Mouse (Mus musculus): ENCODE results near the gene Efhc1.

Gene Efhc1

DNA sequence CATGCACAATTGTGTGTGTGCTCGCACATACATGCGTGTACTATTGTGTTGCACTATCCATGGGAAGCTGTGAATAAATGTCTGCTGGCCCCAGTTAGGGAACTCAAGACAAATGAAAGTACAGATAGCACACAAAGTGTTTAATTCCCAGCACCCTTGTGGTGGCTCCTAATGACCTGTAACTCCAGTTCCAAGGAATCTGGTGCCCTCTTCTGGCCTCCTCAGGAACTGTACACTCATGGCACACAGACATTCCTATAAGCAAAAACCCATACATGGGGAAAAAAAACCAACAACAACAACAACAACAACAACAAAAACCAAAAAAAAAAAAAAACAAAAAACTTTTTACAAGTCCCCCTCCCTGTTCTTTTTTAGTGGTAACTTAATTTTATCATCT lies 8.4 kb upstream of the Efhc1 start:
- DNase-seq (ENCODE audit: low spot score in 2 of 2): no peak

DNA sequence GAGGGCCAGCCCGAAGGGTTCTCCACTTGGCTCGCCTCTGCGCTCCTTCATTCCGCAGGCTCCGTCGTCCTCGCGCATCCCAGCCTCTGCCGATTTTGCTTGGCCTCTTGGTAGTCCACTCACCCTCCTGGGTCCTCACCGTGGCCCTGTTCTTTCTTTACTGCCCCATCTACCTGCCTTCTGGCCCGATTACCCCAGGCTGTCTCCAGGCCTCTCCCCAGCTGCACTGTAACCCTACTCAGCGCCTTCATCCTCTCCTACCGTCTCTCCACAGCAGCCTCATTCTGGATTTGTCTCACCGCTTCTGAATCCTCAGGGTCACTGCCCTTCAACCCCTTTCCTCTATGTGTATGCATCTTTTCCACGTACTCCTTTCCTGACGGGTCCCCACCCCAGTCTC lies 373 bp downstream of the Efhc1 start:
- DNase-seq (ENCODE audit: low spot score in 2 of 2): no peak

DNA sequence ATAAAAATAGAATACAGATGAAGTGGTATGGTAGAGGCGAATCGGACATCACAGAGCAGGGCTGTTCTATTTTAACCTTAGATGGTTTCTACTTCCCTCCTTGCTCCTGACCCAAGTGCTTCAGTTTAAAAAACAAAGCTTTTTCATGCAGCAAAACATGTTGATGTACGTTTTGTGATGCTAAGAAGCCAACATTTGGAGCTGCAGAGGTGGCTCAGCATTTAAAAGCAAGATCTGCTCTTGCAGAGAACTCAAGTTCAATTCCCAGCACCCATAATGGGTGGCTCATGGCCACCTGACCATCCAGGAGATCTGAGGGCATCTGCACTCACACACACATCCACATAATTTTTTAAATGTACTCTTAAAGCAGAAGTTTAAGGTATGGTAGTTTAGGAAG lies 3.5 kb downstream of the Efhc1 start:
- DNase-seq (ENCODE audit: low spot score in 2 of 2): no peak

DNA sequence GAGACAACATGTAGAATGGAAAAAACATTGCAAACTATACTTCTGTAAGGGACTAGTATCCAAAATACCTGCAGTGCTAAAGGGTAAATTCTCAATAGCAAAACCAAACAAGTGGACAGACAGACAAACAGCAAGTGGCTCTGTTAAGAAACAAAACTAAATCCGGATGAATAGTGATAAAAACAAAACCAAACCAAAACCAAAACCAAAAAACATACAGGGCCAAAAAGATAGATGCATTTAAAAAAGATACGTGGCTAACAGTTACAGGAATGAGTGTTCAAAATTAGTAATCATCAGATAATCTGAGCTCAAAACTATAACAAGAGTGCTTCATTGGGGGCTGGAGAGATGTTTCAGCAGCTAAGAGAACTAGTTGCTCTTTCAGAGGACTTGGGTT lies 18.2 kb downstream of the Efhc1 start:
- no peak for DNase-seq (ENCODE audit: low spot score in 2 of 2)

DNA sequence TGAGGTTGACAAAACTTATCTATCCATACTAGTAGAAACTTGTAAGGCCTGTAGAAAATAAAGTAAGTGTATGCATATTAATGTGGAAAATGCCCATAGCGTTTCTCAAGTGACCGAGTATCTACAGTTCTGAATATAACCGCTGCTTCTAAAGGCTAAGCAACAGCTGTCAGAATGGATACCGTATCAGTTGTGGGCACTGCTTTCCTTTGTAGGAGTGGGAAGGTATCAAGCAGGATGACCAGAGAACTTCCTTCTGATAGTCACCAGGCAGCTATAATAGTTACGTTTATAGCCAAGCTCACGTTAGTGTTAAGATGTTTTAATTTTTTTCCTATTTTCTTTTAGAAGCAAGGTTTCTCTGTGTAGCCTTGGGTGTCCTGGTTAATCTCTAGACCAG lies 22.0 kb downstream of the Efhc1 start:
- no peak for DNase-seq (ENCODE audit: low spot score in 2 of 2)

DNA sequence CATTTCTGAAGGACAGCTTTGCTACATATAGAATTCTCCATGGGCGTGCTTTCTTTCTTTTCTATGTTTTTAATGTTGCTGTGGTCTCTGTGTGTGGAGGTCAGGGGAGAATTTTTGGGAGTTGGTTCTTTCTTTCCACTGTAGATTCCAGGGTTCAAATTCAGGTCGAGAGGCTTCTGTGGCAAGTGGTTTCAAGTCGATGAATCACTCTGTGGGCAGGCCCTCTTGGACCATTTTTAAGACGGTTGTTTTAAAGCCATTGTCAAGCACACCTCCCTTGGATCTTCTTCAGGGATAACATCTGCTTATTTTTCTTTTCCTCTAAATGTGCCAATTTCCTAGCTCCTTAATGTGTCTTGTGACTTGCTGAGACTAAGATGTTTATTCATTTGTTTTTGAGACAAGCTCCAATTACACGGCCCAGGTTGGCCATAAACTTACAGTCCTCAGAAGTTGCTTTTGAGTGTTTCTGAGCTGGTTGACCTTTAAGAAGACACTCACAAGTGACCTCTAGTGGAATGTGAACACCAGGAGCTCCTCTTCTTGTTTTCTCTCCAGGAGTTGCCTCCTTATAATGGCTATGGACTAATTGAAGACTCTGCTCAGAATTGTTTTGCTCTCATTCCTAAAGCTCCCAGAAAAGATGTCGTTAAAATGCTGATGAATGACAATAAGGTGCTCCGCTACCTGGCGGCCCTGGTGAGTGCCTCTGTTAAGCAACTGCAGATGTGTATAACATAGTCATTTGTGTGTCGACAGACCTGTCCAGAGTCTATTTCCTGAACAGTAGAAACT lies 23.1 kb downstream of the Efhc1 start:
- no peak for DNase-seq (ENCODE audit: low spot score in 2 of 2)

DNA sequence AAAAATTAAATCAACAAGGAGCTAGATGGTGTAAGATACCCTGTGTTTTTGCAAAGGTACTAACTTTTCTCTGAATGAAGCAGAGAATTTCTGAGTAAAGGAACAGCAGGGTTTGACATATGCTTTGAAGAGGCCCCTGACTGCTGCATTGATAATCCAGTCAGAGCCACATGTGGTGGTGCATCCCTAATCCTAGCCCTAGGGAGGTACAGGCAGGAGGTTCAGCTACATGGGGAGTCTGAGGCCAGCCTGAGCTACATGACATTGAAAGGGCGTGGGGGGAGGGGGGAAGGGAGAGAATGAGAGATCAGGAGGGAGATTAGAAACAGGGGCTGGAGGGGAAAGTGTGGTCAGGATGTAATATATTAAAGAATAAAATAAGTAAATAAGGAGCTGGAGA lies 29.1 kb downstream of the Efhc1 start:
- no peak for DNase-seq (ENCODE audit: low spot score in 2 of 2)

DNA sequence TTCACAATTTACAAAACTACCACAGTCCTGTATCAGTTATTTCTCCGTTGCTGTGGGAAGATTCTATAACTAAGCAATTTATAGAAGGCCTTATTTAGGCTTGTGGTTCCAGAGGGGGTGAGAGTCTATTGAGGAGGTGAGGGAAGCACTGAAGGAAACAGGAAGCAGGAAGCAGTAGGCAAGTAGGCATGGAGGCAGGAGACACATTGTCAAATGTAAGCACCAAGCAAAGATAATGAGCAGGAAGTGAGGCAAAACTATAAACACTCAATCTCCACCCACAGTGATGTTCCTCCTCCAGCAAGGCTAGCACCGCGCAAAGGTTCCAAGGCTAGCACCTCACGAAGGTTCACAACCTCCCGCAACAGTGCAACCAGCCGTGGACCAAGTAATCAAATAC lies 30.3 kb downstream of the Efhc1 start:
- DNase-seq (ENCODE audit: low spot score in 2 of 2): no peak

DNA sequence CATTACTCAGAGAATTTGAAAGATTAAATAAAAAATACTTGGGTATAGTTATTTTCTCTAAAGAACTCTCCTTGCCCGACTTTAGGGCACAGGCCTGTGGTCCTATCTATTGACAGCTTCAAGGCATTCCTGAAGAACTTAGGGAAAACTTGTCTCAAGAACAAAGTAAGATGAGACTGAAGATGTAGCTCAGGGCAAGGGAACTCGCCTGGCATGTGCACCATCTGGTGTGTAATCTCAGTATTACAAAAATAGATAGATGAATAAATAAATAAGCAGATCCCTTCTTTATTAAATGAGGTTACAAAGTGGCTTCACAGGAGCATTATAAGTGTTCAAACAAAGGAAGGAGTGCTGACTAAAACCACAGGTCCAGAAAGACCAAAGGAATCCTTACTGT lies 32.7 kb downstream of the Efhc1 start:
- DNase-seq (ENCODE audit: low spot score in 2 of 2): no peak

DNA sequence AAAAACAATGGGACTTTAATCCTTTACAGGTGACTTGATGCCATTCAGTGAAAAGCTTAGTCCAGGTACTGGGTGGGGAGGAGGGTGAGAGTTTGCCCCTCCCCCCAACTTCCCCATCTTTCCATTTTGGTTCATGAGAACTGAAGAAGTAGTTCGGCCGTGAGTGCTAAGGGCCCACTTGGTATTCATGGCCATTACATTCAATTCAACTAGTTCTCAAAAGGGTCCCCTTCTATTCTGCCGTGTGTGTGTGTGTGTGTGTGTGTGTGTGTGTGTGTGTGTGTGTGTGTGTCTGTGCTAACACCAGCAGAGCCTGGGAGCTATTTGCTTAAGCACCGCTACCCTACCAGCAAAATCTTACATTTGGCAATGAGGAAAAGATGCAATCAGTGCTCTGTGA lies 33.2 kb downstream of the Efhc1 start:
- no peak for DNase-seq (ENCODE audit: low spot score in 2 of 2)

DNA sequence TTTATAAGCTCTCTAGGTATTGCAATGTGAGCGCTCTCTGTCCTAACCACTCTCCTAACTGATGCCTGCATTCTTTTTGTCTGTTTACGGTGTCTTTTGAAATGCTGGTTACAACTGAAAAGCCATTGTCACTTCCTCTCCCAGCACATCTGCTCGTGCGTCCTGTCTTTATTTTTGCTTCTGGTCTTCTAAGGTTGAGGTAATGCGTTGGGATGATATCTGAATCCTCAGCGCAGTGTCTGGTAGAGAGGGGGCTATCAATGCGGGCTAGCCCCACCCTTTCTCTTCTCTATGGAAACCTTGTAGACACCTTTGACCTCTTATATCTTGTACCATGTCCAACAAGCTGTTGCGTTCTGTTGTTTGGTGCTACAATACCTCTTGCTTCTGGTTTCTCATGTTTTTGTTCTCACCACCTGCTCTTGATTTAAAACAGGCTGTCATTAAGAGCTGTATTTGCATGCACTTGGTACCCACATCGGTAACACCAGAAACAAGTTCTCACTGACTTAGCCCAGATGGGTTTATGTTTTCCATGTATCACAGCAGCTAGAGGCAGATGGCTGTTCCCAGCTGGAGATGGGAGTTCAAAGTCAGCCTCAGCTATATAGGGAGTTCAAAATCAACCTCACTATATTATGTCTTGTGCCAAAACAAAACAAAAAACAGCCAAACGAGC lies 35.1 kb downstream of the Efhc1 start:
- no peak for DNase-seq (ENCODE audit: low spot score in 2 of 2)

DNA sequence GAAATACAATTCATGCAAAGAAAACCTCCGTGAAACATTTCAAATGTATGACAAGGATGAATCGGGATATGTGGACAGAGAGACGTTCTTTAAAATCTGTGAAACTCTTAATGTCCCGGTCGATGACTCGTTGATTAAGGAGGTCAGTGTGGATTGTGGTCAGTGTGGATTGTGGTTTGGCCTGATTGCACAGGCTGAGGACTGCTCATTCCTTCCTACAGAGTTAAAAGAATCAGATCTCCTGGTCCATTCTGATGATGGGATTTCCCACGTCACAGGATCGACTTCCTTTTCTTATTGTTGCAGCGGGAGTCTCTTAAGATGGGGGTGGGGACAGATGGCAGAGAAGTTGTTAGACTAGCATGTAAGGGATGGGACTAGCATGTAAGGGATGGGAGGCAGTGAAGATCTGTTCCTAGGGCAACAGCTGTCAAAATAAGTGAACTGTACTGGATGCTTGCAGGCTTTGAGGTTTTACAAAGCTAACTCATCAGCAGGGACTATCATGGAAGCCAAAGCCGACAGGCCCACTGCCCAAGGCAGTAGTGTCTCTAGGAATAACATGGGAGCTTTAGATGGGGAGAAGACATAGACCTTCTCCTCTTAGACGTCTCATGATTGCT lies 38.1 kb downstream of the Efhc1 start:
- DNase-seq (ENCODE audit: low spot score in 2 of 2): no peak

DNA sequence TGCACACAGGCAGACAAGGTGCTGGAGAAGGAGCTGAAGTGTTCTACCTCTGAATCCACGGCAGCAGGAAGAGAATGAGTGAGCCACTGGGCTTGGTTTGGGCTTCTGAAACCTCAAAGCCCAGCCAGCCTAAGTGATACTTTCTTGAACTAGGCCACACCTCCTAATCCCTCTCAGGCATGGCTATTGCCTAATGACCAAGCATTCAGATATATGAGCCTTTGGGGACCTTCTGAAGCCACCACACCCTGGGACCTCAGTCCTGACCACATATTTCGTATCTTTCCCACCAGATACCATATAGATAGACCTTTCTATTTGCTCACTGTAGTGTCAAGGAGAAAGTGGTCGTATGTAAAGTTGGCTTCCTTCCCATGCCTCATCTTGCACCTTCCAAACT lies 42.3 kb downstream of the Efhc1 start:
- no peak for DNase-seq (ENCODE audit: low spot score in 2 of 2)

DNA sequence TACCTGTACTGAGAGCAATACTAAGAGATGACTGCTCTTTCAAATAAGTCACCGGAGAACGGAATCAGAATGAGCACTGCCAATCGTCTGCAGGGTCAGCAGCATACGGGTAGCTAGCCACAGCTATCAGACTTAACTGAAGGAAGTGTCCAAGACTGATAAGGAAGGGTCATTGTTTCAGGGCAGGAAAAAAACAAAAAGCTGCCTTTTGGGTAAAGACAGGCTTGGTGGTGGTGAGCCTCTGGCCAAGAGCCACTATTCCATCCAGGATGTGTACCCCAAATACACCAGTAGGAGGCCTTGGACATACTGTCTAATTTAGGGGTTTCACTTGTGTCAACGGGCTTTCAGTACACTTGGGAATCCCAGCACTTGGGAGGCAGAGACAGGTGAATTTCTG lies 42.9 kb downstream of the Efhc1 start:
- no peak for DNase-seq (ENCODE audit: low spot score in 2 of 2)

DNA sequence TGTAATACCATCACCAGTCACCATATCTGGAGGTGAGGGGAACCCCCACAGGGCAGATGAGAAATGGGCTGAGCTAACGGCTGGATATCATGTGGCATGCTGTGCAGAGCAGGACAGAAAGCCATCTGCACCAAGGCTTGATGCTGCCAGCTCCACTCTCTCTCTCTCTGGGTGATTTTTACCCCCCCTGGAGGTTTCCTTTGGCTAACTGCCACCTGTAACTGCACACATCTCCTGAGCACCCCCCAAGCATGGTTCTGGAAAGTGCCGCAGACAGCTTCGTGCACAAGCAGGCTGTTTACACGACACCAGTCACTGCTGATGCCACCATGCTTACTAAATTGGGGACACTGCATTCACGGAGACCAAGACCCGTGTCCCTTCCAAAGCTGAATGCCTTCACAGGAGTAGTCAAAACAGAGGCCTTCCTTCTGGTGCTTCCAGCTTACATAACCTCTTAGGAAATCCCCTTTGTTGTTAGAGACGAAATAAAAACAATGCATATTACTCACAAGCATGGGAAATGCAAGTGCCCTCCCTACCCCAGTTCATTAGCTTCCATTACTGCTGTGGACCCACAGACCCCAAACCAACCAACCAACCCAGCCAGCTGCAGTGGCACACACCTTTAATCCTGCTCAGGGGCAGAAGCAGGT lies 44.0 kb downstream of the Efhc1 start:
- no peak for DNase-seq (ENCODE audit: low spot score in 2 of 2)

DNA sequence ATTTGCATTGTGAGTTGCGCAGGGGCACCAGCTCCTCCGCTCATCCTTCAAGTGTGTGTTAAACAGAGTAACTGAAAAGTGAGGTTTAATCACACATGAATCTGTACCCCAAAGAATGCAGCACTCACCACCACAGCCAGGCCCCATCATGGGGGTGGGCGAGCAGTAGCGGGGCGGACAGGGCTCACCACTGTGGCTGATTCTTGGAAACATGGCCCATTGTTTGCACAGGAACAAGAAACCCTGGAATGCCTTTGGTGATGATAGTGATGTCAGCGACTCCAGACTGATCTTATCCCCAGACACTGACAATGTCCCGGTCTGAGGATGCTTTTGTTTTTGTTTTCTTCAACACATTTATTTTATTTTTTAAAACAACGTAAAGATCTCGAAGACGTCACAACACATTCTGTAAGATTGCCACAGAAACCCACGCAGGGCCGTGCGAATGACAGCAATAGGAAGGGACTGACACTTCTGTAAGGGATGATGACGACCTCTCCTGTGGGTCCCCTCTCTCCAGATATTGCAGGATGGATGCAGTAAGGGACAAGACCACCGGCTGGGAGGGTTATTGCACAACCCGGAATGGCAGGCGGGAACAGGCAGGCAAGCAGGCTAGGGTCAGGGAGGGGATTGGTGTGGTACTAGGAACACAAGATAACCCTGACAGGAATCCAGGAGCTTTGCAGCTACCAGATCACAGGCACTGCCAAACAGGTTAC lies 45.3 kb downstream of the Efhc1 start:
- no peak for DNase-seq (ENCODE audit: low spot score in 2 of 2)

DNA sequence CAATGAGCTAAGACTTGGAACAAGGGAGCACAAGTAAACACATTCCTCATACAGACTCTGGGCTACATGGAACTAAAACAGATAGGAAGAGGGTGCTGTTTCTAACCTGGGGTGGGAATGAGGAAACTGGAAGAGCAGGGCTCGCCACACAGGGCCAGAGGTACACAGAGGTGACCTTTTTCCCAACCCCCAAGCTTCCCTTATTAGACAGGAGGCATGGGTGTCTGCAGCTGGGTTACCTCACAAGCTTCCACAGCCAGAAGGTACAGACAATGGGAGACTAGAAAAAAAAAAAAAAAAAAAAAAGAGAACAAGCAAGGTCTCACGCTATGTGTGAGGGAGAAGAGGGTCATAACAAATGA lies 45.9 kb downstream of the Efhc1 start:
- no peak for DNase-seq (ENCODE audit: low spot score in 2 of 2)

DNA sequence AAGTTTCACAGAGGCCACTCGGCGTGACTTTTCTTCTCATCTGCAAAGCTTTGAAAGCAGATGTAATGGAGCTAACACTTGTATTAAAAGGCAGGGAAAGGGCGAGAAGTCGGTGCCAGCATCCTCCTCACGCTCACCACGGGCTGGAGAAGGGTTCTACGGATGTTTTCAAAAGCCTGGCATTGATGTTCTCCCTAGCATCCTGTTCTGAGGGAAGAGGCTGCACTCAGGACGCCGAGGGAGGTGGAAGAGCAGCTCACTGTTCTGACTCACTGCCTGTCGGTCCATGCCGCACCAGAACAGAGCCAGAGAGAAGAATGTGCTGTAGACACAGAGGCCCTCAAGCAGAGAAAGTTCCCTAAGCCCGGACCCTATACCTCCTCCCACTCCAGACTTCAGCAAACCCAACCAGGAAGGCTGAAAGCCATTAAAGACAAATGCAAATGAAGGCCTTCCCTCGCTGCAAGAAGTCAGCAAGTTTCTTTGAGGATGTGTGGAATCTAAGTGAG lies 46.5 kb downstream of the Efhc1 start:
- no peak for DNase-seq (ENCODE audit: low spot score in 2 of 2)

DNA sequence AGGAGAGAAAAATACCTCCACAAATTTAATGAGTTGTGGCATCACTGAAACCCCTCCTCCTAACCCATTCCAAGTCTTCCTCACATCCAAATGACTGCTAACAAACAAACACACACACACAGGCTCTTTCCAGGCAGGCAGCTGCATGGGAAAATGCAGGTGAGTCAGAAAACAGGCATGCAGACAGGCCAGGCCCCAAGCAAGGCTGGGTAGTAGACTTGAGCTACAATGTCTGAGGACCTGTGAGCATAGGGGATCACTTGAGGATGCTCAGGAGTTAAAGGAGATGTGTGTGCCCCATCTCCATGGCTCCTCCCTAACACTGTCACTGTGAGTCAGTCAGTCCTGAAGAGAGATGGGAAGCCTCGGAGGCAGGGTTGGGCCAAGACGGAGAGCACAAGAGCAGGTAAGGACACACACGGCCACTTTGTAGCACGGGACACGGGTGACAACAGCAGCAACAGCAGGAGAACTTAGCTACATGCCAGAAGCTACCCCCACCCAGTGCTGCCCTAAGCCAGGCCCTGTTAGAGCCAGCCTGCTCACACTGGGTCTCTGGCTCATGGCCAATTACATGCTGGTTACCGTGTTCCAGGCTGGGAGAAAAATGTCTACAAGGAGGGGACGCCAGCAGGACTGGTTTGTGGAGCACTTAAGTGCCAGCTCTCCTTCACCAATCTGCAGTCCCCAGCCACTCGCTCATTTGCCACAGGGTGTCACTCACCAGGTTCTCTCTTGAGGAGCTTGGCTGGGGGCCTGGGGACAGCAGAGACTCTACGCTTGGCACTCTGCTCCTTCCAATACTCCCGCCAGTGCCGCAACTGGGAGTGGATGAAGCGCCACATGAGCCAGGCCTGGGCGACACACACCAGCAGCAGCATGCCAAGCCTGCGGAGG lies 51.1 kb downstream of the Efhc1 start:
- DNase-seq (ENCODE audit: low spot score in 2 of 2): no peak

DNA sequence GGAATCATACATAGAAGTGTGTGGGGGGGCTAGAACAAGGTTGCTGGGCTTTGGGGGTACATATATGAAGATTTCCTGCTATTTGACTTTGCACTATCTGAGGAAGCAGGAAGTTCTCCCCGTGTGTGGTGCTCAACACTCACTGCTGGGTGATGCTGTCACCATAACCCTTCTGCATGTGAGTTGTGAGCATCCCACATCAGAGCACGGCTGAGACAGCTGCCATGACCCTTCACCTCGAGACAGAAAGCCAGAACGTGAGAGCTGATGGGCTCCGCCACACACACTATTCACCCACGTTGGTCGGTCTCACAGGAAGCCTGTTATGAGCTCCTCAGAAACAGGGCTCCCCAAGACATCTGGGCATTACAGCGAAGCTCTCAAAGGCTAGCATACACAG lies 53.2 kb downstream of the Efhc1 start:
- DNase-seq (ENCODE audit: low spot score in 2 of 2): no peak

DNA sequence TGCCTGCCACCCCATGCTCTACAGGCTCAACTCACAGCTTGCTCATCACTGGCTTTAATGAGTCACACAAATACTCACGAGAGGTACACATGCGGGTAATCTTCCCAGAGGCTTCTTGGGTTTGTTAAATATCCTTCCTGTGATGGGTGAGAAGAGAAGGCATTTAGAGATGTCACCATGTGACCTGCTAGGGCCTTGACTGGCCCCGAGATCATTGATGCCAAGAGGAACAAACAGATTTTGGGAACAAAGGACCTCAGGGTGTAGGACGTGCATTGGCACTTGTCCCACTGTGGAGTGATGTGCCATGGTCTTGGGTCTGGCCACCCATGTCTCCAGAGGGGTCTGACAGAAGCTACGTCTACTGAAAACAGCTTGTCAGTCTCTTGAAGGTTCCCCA lies 55.3 kb downstream of the Efhc1 start:
- no peak for DNase-seq (ENCODE audit: low spot score in 2 of 2)
